Mouse (Mus musculus) heart, embryonic 13.5 days (tissue): ENCODE data around the gene Cdkl3. TPM values are rescaled to one million over a fixed set of nuclear protein-coding genes. Genes with fewer than 3 reads are reported as not detected.

Source experiments
- ATAC-seq: fragments of 200-750 bp; cut with Nextera tagmentation; 2 replicates; pipeline ENCODE4 v1.8.0; 2017; ENCODE audit warnings: moderate TSS enrichment; ENCODE audit not compliant: insufficient number of reproducible peaks, low FRiP score, low TSS enrichment; ENCODE audit errors: extremely low read depth
- H3K27ac ChIP-seq: fragments of 300-500 bp; sonication (generic); replicated peaks from 2 replicates; pipeline ENCODE4 v1.5.1; 2015; ENCODE audit warnings: moderate library complexity, mild to moderate bottlenecking, inconsistent platforms
- H3K27me3 ChIP-seq: fragments of 300-500 bp; sonication (generic); replicated peaks from 2 replicates; pipeline ENCODE4 v1.6.1; 2015; ENCODE audit warnings: mild to moderate bottlenecking, inconsistent platforms
- H3K36me3 ChIP-seq: fragments of 300-500 bp; sonication (generic); 2 replicates; pipeline ENCODE4 v1.6.1; 2015; ENCODE audit warnings: mild to moderate bottlenecking, inconsistent platforms
- H3K4me1 ChIP-seq: fragments of 300-500 bp; sonication (generic); 2 replicates; pipeline ENCODE4 v1.6.1; 2015; ENCODE audit warnings: inconsistent platforms
- H3K4me2 ChIP-seq: fragments of 300-500 bp; sonication (generic); 2 replicates; pipeline ENCODE4 v1.6.1; 2015; ENCODE audit warnings: inconsistent platforms, mild to moderate bottlenecking, moderate library complexity
- H3K4me3 ChIP-seq: fragments of 300-500 bp; sonication (generic); 2 replicates; pipeline ENCODE4 v1.5.1; 2015; ENCODE audit warnings: moderate library complexity, mild to moderate bottlenecking, inconsistent platforms
- H3K9ac ChIP-seq: fragments of 300-500 bp; sonication (generic); 2 replicates; pipeline ENCODE4 v1.6.1; 2015; ENCODE audit warnings: inconsistent platforms, mild to moderate bottlenecking, moderate library complexity
- H3K9me3 ChIP-seq: fragments of 300-500 bp; sonication (generic); 2 replicates; pipeline ENCODE4 v1.6.1; 2016; ENCODE audit warnings: inconsistent platforms
- WGBS: fragments of 180-500 bp; shearing (Covaris S2); methylation state at CpG from one replicate; pipeline ENCODE4 v1.1.7; 2015; ENCODE audit warnings: mixed read lengths; 5-methylcytosine and 5-hydroxymethylcytosine counted together
- polyA plus RNA-seq: library from polyadenylated mRNA; unstranded; fragments of >200 nt; fragmentation: Nextera tagmentation; extraction: Ambion mirVana; gene quantifications from 2 replicates; pipeline ENCODE4 v1.2.1, GENCODE M21; 2015

The Cdkl3 gene
- polyA plus RNA-seq, result 6.5 and 7.8 TPM in 2 replicates

GRCm38 (mm10) chr11:52003772-52004528 is at the start of gene Cdkl3:
TSS of gene Cdkl3 (plus strand) at chr11:52004221.
- WGBS, result under 1% methylated on average over 51 of the region's 51 CpGs
- H3K27ac ChIP-seq, result peak within 1 kb of the TSS; percentile 89
- H3K27me3 ChIP-seq, result no peaks in the 10 kb centered on the region
- H3K9ac ChIP-seq, result peak within 1 kb of the TSS; percentile 85
- peak within 1 kb of the TSS; percentile 83 for H3K4me2 ChIP-seq
- no peaks in the 10 kb centered on the region for H3K36me3 ChIP-seq
- H3K9me3 ChIP-seq, result no peaks in the 10 kb centered on the region
- peaks cover 32% of the 10 kb centered on the region for H3K4me1 ChIP-seq
- peak within 1 kb of the TSS; percentile 66 for H3K4me3 ChIP-seq
- peak; percentile 76 for ATAC-seq

DNA sequence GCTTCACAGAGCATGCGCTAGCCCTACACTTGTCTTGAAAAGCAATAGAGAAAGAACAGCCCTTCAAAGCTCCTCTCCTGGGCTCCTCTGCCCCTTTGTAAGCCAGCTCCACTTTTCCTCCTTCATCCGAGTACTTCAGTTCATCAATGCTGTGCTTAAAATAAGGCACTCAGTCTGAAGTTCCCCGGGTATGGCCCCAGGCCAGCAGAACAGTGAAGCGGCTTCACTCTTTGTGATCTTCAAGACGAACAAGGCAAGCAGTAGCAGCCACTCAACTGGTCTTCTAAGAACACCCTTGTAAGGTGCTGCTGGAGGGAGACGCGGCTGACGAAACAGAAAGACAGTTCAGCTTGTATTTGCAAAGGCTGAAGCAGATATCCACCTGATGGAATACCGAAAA is 47.9 kb upstream of the Cdkl3 start:
- peaks cover 4% of the 10 kb centered on the region; the same call in 1 of the 2 replicates for H3K9me3 ChIP-seq
- H3K4me2 ChIP-seq, result 0 out of 2 replicates have a peak overlapping the region, but pooled peaks have one; percentile 18
- H3K36me3 ChIP-seq, result no peaks in the 10 kb centered on the region
- no peak overlapping the region for H3K4me3 ChIP-seq
- no peak for ATAC-seq
- WGBS, result 53% methylated on average over 9 of the region's 9 CpGs
- peaks cover 12% of the 10 kb centered on the region; the same call in 1 of the 2 replicates for H3K4me1 ChIP-seq
- H3K27me3 ChIP-seq, result peaks cover 30% of the 10 kb centered on the region
- no peak overlapping the region for H3K9ac ChIP-seq
- no peak overlapping the region for H3K27ac ChIP-seq

- no peak for ATAC-seq
- H3K9me3 ChIP-seq, result peaks cover 4% of the 10 kb centered on the region; the same call in 1 of the 2 replicates
- peaks cover 32% of the 10 kb centered on the region for H3K27me3 ChIP-seq
- WGBS, result 88% methylated on average over 4 of the region's 4 CpGs
- H3K4me1 ChIP-seq, result 0 out of 2 replicates have a peak, but pooled peaks cover 4% of the 10 kb centered on the region
- H3K9ac ChIP-seq, result no peak overlapping the region
- no peak overlapping the region for H3K4me3 ChIP-seq
- no peak overlapping the region for H3K4me2 ChIP-seq
- no peaks in the 10 kb centered on the region for H3K36me3 ChIP-seq
- H3K27ac ChIP-seq, result no peak overlapping the region
Observed at GRCm38 (mm10) chr11:51957760-51958159, 46.3 kb upstream of the Cdkl3 start.

DNA sequence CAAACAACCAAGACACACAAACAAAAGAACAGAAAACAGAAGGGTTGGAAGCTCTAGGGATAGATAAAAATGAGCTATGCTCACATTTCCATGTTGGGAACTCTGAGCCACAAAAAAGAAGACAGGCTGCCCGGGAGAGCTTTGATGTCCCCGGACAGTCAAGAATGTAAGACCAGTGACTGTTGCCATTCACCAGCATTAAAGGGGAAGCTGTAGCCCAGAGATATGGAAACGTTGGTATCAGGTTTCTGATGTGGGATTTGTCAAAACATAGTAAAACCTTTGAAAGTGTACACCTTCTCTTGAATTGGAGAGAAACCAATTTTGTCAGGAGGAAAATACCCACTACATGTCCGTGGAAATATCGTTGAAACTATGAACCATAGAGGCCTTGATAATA is 44.5 kb upstream of the Cdkl3 start:
- Histone ChIP-seq H3K9ac (no peak overlapping the region), H3K36me3 (no peaks in the 10 kb centered on the region), H3K27ac (no peak overlapping the region), H3K4me3 (no peak overlapping the region), H3K27me3 (peaks cover 28% of the 10 kb centered on the region), H3K9me3 (peaks cover 4% of the 10 kb centered on the region; the same call in 1 of the 2 replicates), H3K4me1 (0 out of 2 replicates have a peak, but pooled peaks cover 4% of the 10 kb centered on the region), H3K4me2 (no peak overlapping the region)
- no peak for ATAC-seq
- 72% methylated on average over 5 of the region's 5 CpGs for WGBS

- ATAC-seq, result no peak
- Histone ChIP-seq H3K4me2 (no peak overlapping the region), H3K27ac (no peak overlapping the region), H3K36me3 (no peaks in the 10 kb centered on the region), H3K4me1 (0 out of 2 replicates have a peak, but pooled peaks cover 4% of the 10 kb centered on the region), H3K9me3 (no peaks in the 10 kb centered on the region), H3K4me3 (no peak overlapping the region), H3K9ac (no peak overlapping the region), H3K27me3 (peaks cover 30% of the 10 kb centered on the region)
- WGBS, result 67% methylated on average over 4 of the region's 4 CpGs
Observed at GRCm38 (mm10) chr11:51960061-51960460, 44.0 kb upstream of the Cdkl3 start.

DNA sequence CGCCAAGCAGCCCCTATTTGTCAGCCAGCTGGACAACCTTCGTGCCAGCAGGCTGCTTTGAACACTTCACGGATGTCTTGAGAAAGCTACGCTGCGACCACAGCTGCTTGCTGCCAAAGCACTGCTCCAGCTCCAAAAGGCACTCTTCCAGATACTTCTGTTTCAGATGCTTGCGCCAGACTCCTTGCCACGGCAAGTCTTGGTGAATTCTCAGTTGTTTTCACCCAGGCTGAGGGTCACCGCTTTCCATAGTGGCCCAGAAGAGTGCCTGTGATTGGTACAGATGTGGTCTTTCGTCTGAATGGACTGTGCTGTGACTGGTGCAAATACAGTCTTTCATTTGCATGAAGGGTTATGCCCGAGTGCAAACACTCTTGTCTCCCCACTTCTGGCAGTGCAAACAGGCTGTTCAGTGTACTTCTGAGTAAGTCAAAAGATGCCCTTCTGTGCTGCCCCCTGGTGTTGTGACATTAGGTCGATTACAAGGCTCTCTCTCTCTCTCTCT is 43.0 kb upstream of the Cdkl3 start:
- H3K27me3 ChIP-seq, result peaks cover 26% of the 10 kb centered on the region
- 0 out of 2 replicates have a peak, but pooled peaks cover 3% of the 10 kb centered on the region for H3K4me1 ChIP-seq
- H3K4me2 ChIP-seq, result no peak overlapping the region
- H3K27ac ChIP-seq, result no peak overlapping the region
- no peak for ATAC-seq
- no peak overlapping the region for H3K4me3 ChIP-seq
- no peak overlapping the region for H3K9ac ChIP-seq
- no peaks in the 10 kb centered on the region for H3K9me3 ChIP-seq
- H3K36me3 ChIP-seq, result no peaks in the 10 kb centered on the region
- 64% methylated on average over 11 of the region's 11 CpGs for WGBS

DNA sequence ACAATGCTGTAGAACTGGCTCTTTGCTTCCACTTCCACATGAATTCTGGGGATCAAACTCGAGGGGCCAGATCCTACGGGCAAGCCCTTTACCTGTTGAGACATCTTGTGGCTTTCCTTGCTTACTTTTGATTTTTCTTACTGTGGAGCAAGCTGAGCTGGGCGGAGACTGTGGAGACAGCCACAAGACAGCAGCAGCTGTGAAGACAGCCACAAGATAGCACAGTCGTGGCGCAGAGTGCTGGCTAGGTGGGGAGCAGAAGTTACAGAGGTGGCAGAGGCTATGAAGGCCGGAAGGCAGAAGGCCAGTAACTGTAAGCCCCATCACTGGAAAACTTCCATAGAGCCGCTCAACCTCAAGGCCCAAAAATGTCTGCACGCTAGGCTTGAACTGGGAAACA is 42.3 kb upstream of the Cdkl3 start:
- Histone ChIP-seq H3K9ac (no peak overlapping the region), H3K4me3 (no peak overlapping the region), H3K27ac (no peak overlapping the region), H3K27me3 (peaks cover 23% of the 10 kb centered on the region), H3K9me3 (no peaks in the 10 kb centered on the region), H3K4me2 (no peak overlapping the region), H3K4me1 (no peaks in the 10 kb centered on the region), H3K36me3 (no peaks in the 10 kb centered on the region)
- no peak for ATAC-seq
- WGBS, result 78% methylated on average over 8 of the region's 8 CpGs

DNA sequence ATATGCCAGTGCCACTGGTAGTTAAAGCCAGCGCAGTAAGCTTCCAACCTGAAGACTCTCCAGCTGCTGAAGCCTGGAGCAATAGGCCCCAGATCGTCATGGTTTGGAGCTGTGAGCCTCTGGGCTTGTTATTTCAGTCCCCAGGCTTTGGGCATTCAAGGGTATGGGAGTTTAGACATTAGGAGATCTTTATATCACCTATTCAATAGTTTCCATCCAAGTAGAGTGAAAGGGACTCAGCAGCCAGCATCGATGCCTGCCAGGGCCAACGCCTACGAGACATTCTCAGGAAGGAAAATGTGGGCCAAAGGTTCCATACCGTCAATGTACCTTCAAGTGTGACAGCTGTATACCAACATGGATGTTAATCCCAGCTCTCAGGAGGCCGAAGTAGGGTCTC is 41.7 kb upstream of the Cdkl3 start:
- no peak overlapping the region for H3K27ac ChIP-seq
- H3K36me3 ChIP-seq, result no peaks in the 10 kb centered on the region
- no peak overlapping the region for H3K4me2 ChIP-seq
- no peak overlapping the region for H3K9ac ChIP-seq
- H3K27me3 ChIP-seq, result peaks cover 19% of the 10 kb centered on the region
- 87% methylated on average over 7 of the region's 7 CpGs for WGBS
- H3K9me3 ChIP-seq, result no peaks in the 10 kb centered on the region
- H3K4me3 ChIP-seq, result no peak overlapping the region
- no peaks in the 10 kb centered on the region for H3K4me1 ChIP-seq
- no peak for ATAC-seq

- no peak overlapping the region for H3K27ac ChIP-seq
- H3K4me1 ChIP-seq, result peaks cover 12% of the 10 kb centered on the region
- peaks cover 16% of the 10 kb centered on the region for H3K27me3 ChIP-seq
- 64% methylated on average over 5 of the region's 5 CpGs for WGBS
- no peaks in the 10 kb centered on the region for H3K9me3 ChIP-seq
- H3K36me3 ChIP-seq, result peaks cover 24% of the 10 kb centered on the region
- no peak for ATAC-seq
- no peak overlapping the region for H3K9ac ChIP-seq
- H3K4me2 ChIP-seq, result no peak overlapping the region
- no peak overlapping the region for H3K4me3 ChIP-seq
Observed at GRCm38 (mm10) chr11:51966651-51967050, 37.4 kb upstream of the Cdkl3 start.

DNA sequence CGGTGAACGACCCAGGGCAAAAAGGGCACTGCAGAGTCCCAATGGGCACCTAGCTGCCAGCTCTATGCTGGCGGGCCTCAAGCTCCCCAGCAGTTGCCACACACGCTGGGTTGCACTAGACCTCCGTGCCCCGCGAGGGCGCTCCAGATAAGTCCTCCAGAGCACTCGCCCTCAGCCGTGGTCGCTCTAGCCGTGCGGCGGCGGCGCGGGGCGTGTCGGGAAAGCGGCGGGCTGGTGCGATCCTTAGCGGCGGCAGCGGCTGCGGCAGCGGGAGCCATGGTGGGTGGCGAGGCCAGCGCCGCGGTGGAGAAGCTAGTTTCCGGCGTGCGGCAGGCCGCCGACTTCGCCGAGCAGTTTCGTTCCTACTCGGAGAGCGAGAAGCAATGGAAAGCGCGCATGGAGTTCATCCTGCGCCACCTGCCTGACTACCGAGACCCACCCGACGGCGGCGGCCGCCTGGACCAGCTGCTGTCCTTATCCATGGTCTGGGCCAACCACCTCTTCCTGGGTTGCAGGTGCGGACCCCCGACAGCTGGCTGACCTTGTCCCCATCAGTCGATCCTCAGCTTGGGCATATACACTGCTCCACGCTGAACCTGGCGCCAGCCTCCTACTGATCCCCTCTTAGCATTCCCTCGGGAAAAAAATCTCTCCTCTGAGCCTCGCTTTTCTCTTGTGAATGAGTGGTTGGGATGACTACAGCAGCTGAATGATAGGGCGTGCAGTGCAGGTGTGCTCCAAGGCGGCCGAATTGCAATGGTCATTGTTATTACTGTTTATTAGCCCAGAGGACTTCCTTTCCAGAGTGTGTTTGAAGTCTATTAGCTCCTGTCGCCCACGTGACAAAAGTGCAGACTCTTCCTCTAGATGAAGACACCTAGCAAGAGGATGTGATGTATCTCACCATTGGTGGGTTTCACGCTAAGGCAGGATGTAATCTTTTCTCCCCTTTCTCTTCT is 36.3 kb upstream of the Cdkl3 start, which contains the start of gene Cdkn2aipnl:
Gene Cdkn2aipnl, plus strand, starts transcription at position 219 of the 959 bp plus-strand sequence.
- 2% methylated on average over 63 of the region's 63 CpGs for WGBS
- Histone ChIP-seq H3K4me1 (peaks cover 12% of the 10 kb centered on the region), H3K4me3 (peak within 1 kb of the TSS; percentile 73), H3K9me3 (no peaks in the 10 kb centered on the region), H3K4me2 (peak within 1 kb of the TSS; percentile 97), H3K27ac (0 out of 2 replicates have a peak within 1 kb of the TSS, but pooled peaks have one; percentile 36), H3K27me3 (peaks cover 15% of the 10 kb centered on the region; the same call in 1 of the 2 replicates), H3K36me3 (peaks cover 35% of the 10 kb centered on the region), H3K9ac (peak within 1 kb of the TSS; percentile 88)
- peak; percentile 86 for ATAC-seq

- no peaks in the 10 kb centered on the region for H3K9me3 ChIP-seq
- no peak overlapping the region for H3K27ac ChIP-seq
- H3K27me3 ChIP-seq, result 0 out of 2 replicates have a peak, but pooled peaks cover 13% of the 10 kb centered on the region
- H3K36me3 ChIP-seq, result peaks cover 47% of the 10 kb centered on the region
- H3K4me2 ChIP-seq, result peak overlapping the region; percentile 97
- no peak overlapping the region for H3K9ac ChIP-seq
- H3K4me1 ChIP-seq, result peaks cover 12% of the 10 kb centered on the region
- 89% methylated on average over 9 of the region's 9 CpGs for WGBS
- peak overlapping the region; percentile 73; the same call in 1 of the 2 replicates for H3K4me3 ChIP-seq
- ATAC-seq, result no peak
Observed at GRCm38 (mm10) chr11:51968896-51969295, 35.1 kb upstream of the Cdkl3 start.
